Mouse (Mus musculus) midbrain, embryonic 15.5 days (tissue): ENCODE results near the gene Thegl. TPM values are rescaled to one million over a fixed set of nuclear protein-coding genes. Genes with fewer than 3 reads are reported as not detected.

Experiments used
- ATAC-seq: fragments of 200-750 bp; cut with Nextera tagmentation; replicated peaks from 2 replicates; pipeline ENCODE4 v1.8.0; 2017; ENCODE audit warnings: moderate TSS enrichment
- H3K27ac ChIP-seq: fragments of 300-500 bp; sonication (generic); 2 replicates; pipeline ENCODE4 v1.5.1; 2015; ENCODE audit warnings: mild to moderate bottlenecking, inconsistent platforms
- H3K27me3 ChIP-seq: fragments of 300-500 bp; sonication (generic); replicated peaks from 2 replicates; pipeline ENCODE4 v1.6.1; 2015; ENCODE audit warnings: inconsistent platforms
- H3K36me3 ChIP-seq: fragments of 300-500 bp; sonication (generic); replicated peaks from 2 replicates; pipeline ENCODE4 v1.6.1; 2015; ENCODE audit warnings: inconsistent platforms
- H3K4me1 ChIP-seq: fragments of 300-500 bp; sonication (generic); 2 replicates; pipeline ENCODE4 v1.6.1; 2015; ENCODE audit warnings: inconsistent platforms
- H3K4me2 ChIP-seq: fragments of 300-500 bp; sonication (generic); 2 replicates; pipeline ENCODE4 v1.6.1; 2015; ENCODE audit warnings: inconsistent platforms, mild to moderate bottlenecking, moderate library complexity
- H3K4me3 ChIP-seq: fragments of 300-500 bp; sonication (generic); 2 replicates; pipeline ENCODE4 v1.5.1; 2015; ENCODE audit warnings: mild to moderate bottlenecking, inconsistent platforms
- H3K9ac ChIP-seq: fragments of 300-500 bp; sonication (generic); 2 replicates; pipeline ENCODE4 v1.6.1; 2015; ENCODE audit warnings: mild to moderate bottlenecking, inconsistent platforms
- H3K9me3 ChIP-seq: fragments of 300-500 bp; sonication (generic); 2 replicates; pipeline ENCODE4 v1.6.1; 2016; ENCODE audit warnings: inconsistent platforms
- WGBS: fragments of 180-500 bp; shearing (Covaris S2); methylation state at CpG from one replicate; pipeline ENCODE4 v1.1.7; 2015; ENCODE audit warnings: mixed read lengths; 5-methylcytosine and 5-hydroxymethylcytosine counted together
- polyA plus RNA-seq: library from polyadenylated mRNA; unstranded; fragments of >200 nt; fragmentation: Nextera tagmentation; extraction: Ambion mirVana; gene quantifications from 2 replicates; pipeline ENCODE4 v1.2.1, GENCODE M21; 2015

Thegl gene
- polyA plus RNA-seq, 1 experiment from 2014 or later, result 0.85 TPM

DNA sequence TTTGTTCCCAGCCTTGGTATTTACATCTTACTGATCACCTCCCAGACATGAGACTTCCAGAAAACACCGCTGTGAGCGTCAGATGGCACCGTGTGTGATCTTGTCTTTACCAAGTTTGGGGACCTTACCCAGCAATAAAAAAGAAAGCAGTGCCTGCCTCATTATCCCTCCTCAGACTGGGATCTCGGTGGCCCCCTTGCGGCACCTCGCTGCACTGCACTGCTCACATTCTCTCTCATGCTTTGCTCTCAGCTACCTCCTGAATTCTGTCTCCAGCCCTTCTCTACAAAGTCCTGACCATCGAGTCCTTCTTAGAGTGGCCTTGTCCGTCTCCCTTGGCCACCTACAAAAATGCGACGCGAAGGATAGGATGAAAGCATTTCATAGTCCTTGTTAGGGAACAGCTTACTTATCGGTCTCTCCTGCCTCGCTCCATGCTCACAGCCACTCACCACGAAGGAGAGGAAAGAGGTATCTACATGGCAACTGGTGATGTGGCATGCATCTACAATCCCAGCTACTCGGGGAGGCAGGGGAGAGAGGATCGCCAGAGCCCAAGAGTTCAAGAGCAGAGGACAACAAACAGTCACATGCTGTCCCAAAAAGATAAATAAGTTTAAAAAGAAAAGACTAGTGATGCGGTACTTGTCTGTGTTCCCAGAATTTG, 45.7 kb downstream of the Thegl start:
- ATAC-seq, result no peak
- WGBS, result 32% methylated on average over 17 of the region's 17 CpGs
- H3K4me3 ChIP-seq, result no peak overlapping the region
- H3K27me3 ChIP-seq, result no peaks in the 10 kb centered on the region
- H3K4me1 ChIP-seq, result no peaks in the 10 kb centered on the region
- H3K27ac ChIP-seq, result no peak overlapping the region
- no peak overlapping the region for H3K9ac ChIP-seq
- H3K9me3 ChIP-seq, result no peaks in the 10 kb centered on the region
- no peak overlapping the region for H3K4me2 ChIP-seq
- H3K36me3 ChIP-seq, result no peaks in the 10 kb centered on the region

DNA sequence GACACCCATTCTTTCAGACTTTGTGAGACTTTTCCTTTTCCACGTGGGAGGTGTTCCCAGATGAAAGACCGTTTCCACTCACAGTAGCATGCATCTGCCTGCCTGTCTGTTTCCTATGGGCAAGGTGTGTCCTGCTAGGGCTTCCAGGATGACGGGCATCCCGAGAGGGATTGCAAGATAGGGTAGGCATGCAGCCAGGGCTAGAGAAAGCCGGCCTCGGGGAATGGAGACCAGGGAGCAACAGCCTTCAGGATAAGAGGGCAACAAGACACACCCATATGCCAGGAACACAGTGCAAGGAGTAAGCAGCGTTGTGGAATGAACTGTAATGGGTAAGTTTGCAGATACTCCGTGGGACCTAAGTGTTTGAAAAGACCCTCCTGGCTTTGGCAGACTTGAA, 51.5 kb downstream of the Thegl start:
- no peak overlapping the region for H3K4me3 ChIP-seq
- no peak overlapping the region for H3K9ac ChIP-seq
- WGBS, result 87% methylated on average over 8 of the region's 8 CpGs
- no peak for ATAC-seq
- H3K27ac ChIP-seq, result no peak overlapping the region
- no peaks in the 10 kb centered on the region for H3K9me3 ChIP-seq
- H3K4me2 ChIP-seq, result no peak overlapping the region
- no peaks in the 10 kb centered on the region for H3K36me3 ChIP-seq
- H3K27me3 ChIP-seq, result no peaks in the 10 kb centered on the region
- H3K4me1 ChIP-seq, result no peaks in the 10 kb centered on the region

DNA sequence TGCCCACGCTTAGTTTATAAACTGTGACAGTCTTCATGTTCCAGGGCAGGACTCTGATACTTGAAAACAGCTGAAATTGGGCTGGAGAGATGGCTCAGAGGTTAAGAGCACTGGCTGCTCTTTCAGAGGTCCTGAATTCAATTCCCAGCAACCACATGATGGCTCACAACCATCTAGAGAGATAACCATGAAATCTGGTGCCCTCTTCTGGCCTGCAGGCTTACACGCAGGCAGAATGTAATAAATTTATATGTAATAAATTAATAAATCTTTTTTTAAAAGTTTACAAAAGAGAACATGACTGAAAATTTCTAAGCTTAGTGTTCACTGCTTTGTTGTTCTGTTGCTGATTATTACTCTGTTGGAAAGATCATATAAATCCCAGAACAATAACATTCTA, 55.2 kb downstream of the Thegl start:
- H3K4me1 ChIP-seq, result no peaks in the 10 kb centered on the region
- 90% methylated on average over 2 of the region's 2 CpGs for WGBS
- ATAC-seq, result no peak
- H3K27ac ChIP-seq, result no peak overlapping the region
- no peak overlapping the region for H3K9ac ChIP-seq
- H3K36me3 ChIP-seq, result no peaks in the 10 kb centered on the region
- no peaks in the 10 kb centered on the region for H3K27me3 ChIP-seq
- H3K4me3 ChIP-seq, result no peak overlapping the region
- no peaks in the 10 kb centered on the region for H3K9me3 ChIP-seq
- no peak overlapping the region for H3K4me2 ChIP-seq

DNA sequence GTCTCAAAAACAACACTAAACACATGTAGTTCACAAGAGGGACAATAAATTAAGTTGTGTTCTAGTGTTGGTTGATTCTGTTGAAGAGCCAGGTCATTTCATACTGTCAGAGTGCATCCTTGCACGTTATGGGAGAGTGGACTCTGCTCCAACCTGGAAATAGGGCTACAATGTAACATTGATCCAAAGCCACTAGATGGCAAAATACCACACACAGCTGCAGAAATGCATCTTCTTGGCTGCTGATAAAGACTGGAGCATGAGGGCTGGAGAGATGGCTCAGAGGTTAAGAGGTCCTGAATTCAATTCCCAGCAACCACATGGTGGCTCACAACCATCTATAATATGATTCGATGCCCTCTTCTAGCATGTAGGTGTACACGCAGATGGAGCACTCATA, 55.8 kb downstream of the Thegl start:
- Histone ChIP-seq H3K9ac (no peak overlapping the region), H3K27ac (no peak overlapping the region), H3K4me3 (no peak overlapping the region), H3K36me3 (no peaks in the 10 kb centered on the region), H3K27me3 (no peaks in the 10 kb centered on the region), H3K4me1 (no peaks in the 10 kb centered on the region), H3K4me2 (no peak overlapping the region), H3K9me3 (no peaks in the 10 kb centered on the region)
- WGBS, result 86% methylated on average over 3 of the region's 3 CpGs
- no peak for ATAC-seq

DNA sequence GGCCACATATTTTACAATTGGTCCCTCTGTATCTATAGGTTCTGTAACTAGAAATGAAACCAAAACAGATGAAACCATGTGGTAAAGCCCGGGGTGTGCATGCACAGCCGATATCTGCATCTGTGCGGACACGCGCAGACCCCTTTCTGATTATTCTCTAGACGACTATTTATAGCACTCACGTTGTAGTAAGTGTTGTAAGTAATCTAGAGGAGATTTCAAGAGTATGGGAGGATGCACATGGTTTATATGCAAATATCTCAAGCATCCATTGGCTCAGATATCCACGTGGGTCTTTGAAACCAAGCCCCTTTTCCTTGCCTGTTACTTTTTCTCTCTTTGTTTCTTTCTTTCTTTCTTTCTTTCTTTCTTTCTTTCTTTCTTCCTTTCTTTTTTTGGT, 58.0 kb downstream of the Thegl start:
- ATAC-seq, result no peak
- no peak overlapping the region for H3K4me3 ChIP-seq
- H3K9ac ChIP-seq, result no peak overlapping the region
- WGBS, result 91% methylated on average over 8 of the region's 8 CpGs
- H3K27me3 ChIP-seq, result no peaks in the 10 kb centered on the region
- no peak overlapping the region for H3K27ac ChIP-seq
- H3K36me3 ChIP-seq, result no peaks in the 10 kb centered on the region
- H3K4me2 ChIP-seq, result no peak overlapping the region
- no peaks in the 10 kb centered on the region for H3K9me3 ChIP-seq
- H3K4me1 ChIP-seq, result no peaks in the 10 kb centered on the region

DNA sequence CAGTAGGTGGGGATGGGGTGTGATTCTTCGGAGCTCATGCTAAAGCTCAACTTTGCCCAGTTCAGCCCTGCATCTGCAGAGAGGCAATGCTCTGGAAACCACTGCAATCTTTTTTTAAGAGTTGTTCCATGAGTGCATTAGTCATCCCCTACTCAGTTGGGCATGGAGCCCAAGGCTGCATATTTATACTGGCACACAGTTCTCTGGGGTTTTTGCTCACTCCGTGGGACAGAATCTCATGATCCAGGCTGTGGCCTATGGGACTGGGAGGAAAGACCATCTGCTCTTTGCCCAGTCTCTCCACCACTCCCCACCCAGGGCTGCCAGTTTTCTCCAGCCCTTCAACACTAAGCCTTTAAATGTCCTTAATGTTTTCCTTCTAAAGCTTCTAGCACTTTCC, 59.1 kb downstream of the Thegl start:
- no peaks in the 10 kb centered on the region for H3K9me3 ChIP-seq
- H3K4me3 ChIP-seq, result no peak overlapping the region
- H3K36me3 ChIP-seq, result no peaks in the 10 kb centered on the region
- no peak overlapping the region for H3K9ac ChIP-seq
- ATAC-seq, result no peak
- no peak overlapping the region for H3K27ac ChIP-seq
- H3K4me1 ChIP-seq, result no peaks in the 10 kb centered on the region
- no peak overlapping the region for H3K4me2 ChIP-seq
- 79% methylated on average over 2 of the region's 2 CpGs for WGBS
- H3K27me3 ChIP-seq, result no peaks in the 10 kb centered on the region

DNA sequence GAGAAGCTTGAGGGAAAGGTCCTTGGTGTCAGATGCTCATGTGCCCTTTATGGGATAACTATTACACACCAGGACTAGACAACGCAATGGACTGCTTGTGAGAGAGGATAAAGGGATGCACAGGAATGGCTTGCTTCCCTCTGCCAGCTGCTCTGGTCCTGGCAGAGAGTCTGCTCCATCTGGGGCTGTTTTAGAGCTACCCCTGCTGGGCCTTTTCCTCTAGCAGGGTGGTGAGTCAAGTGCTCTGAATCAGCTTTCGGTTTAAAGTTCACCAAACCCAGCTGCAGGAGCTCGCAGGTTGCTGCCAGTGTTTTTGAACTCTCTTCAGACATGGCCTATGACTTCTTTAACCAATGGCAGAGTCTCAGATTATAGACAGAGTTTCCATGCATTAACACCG, 60.1 kb downstream of the Thegl start:
- Histone ChIP-seq H3K36me3 (no peaks in the 10 kb centered on the region), H3K4me1 (no peaks in the 10 kb centered on the region), H3K4me2 (no peak overlapping the region), H3K27ac (no peak overlapping the region), H3K27me3 (no peaks in the 10 kb centered on the region), H3K4me3 (no peak overlapping the region), H3K9ac (no peak overlapping the region), H3K9me3 (no peaks in the 10 kb centered on the region)
- 92% methylated on average over 4 of the region's 4 CpGs for WGBS
- ATAC-seq, result no peak

DNA sequence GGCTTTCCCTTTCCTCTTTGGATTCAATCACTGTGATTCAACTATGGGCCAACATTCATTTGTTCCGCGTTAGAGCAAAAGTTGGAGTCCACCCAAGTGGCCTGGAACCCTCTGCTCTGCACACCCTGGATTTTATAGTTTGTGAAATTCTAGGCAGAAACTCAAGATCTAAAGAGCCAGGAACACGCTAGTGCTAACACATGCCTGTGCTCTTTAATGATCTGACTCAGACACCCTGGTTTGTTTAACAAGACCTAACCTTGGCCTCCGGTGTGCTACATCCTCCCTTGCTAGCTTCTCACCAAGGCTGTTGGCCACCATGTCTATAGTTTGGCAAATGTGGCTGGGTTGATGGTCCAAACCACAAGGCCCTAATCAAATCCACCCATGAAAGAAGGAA, 64.9 kb downstream of the Thegl start:
- no peaks in the 10 kb centered on the region for H3K9me3 ChIP-seq
- H3K4me1 ChIP-seq, result no peaks in the 10 kb centered on the region
- ATAC-seq, result no peak
- H3K4me2 ChIP-seq, result no peak overlapping the region
- no peak overlapping the region for H3K4me3 ChIP-seq
- H3K36me3 ChIP-seq, result no peaks in the 10 kb centered on the region
- 94% methylated on average over 4 of the region's 4 CpGs for WGBS
- no peak overlapping the region for H3K27ac ChIP-seq
- no peaks in the 10 kb centered on the region for H3K27me3 ChIP-seq
- no peak overlapping the region for H3K9ac ChIP-seq

DNA sequence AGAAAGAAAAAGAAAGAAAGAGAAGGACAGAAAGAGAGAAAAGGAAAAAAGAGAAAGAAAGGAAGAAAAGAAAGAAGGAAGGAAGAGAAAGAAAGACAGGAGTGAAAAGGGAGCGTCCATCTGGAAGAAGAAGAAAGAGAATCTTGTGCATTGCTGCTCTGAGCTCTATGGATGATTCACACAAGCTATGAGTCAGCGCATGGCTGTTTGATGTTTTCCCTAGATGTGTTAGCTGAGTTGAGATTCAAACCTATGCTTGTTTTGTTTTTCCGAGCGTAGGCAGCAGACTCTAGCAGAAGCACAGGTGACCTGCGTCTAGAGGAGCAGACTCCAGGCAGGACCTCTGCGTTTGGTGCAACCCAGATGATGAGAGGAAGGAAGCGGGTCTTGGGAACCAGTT, 66.9 kb downstream of the Thegl start:
- 86% methylated on average over 7 of the region's 7 CpGs for WGBS
- H3K9me3 ChIP-seq, result no peaks in the 10 kb centered on the region
- no peaks in the 10 kb centered on the region for H3K27me3 ChIP-seq
- no peak overlapping the region for H3K27ac ChIP-seq
- H3K4me2 ChIP-seq, result no peak overlapping the region
- H3K4me3 ChIP-seq, result no peak overlapping the region
- no peak overlapping the region for H3K9ac ChIP-seq
- no peaks in the 10 kb centered on the region for H3K4me1 ChIP-seq
- no peak for ATAC-seq
- no peaks in the 10 kb centered on the region for H3K36me3 ChIP-seq

DNA sequence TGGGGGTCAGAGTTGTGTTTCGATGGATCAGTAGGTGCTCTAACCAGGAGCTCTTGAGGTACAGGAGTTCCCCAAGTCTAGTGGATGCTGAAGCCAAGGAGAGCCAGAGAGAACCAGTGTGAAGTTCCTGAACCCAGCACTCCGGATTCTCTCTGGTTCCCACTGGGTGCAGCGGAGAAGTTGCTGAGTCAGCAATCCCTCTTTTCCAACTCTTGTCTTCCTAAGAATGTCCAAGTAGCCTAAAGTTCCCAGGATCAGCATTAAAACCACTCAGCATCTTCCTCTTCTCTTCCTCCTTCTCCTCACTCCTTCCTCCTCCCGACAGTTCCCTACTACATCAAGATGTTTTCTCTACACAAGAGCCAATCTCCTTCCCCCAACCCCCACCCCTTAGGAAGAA, 68.6 kb downstream of the Thegl start:
- WGBS, result 92% methylated on average over 4 of the region's 4 CpGs
- Histone ChIP-seq H3K9ac (no peak overlapping the region), H3K4me1 (no peaks in the 10 kb centered on the region), H3K36me3 (no peaks in the 10 kb centered on the region), H3K4me3 (no peak overlapping the region), H3K9me3 (no peaks in the 10 kb centered on the region), H3K27me3 (0 out of 2 replicates have a peak, but pooled peaks cover 7% of the 10 kb centered on the region), H3K4me2 (no peak overlapping the region), H3K27ac (no peak overlapping the region)
- ATAC-seq, result no peak

DNA sequence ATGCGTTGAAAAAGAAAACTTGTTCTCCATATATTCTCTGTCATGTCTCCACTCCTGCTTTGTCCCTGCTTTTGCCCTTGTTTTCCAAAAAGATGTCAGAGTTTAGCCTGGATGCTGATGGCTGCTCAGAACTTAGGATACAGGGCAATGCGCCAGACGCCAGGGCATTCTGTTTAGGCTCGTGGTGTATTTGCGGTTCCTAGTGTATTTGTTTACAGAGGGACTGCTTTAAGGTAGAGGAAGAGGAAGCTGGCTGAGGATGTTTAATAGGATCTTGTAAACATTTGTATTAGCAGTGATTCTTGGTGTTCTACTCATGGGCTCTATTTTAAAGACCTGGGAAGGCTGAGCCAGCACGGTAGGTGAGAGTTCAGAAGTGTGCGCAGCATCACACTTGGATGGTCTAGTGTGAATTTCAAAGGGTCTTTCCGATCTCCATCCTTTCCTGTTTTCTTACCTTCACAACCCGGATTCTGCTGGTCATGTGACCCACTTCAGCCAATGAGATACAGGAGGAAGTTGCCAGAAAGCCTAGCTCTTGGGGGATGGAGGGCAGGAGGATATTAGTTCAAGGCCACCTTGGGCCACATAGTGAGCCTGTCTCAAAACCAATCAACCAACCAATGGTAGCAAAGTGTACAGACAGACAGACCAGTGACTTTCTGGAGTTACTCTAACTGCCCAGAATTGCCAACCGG, 70.1 kb downstream of the Thegl start:
- no peak overlapping the region for H3K4me2 ChIP-seq
- no peak overlapping the region for H3K9ac ChIP-seq
- no peaks in the 10 kb centered on the region; the same call in 1 of the 2 replicates for H3K4me1 ChIP-seq
- 0 out of 2 replicates have a peak, but pooled peaks cover 7% of the 10 kb centered on the region for H3K27me3 ChIP-seq
- H3K9me3 ChIP-seq, result no peaks in the 10 kb centered on the region
- WGBS, result 91% methylated on average over 10 of the region's 10 CpGs
- no peaks in the 10 kb centered on the region for H3K36me3 ChIP-seq
- ATAC-seq, result no peak
- no peak overlapping the region for H3K4me3 ChIP-seq
- no peak overlapping the region for H3K27ac ChIP-seq

DNA sequence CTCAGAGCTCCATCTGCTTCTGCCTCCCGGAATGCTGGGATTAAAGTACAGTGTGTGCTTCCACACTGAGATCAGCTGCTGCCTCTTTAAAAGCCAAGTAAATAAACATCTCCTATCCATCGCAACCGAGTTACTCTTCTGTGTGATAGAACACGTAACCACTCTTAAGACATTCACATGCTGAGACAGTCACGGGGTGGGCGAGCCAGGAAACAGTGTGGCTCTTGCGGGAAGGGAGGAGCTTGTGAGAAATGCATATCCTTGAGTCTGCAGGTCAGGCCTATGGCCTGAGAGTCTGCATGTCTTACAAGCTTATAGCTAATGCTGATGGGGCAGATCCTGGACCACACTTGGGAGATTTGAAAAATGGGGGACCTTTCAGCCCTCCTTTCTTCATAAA, 70.7 kb downstream of the Thegl start:
- 91% methylated on average over 7 of the region's 7 CpGs for WGBS
- Histone ChIP-seq H3K27ac (no peak overlapping the region), H3K36me3 (no peaks in the 10 kb centered on the region)

DNA sequence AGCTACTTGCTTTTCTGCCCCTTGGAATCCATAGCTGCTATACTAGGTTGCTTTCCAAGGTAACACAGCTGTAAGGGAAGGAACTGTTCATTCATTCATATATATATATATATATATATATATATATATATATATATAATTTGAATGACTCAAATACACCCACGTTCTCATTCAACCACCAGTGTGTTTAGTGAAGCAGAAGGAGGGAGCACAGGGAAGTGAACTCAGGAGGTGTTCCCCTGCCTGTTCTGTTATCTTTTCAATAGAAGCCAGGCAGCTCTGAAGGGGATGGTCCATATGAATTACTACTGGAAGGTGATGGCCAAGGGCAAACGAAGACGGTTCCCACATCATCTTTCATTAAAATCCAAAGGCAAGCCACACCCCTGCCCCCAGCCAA, 71.3 kb downstream of the Thegl start:
- Histone ChIP-seq H3K4me3 (no peak overlapping the region), H3K4me2 (no peak overlapping the region), H3K9ac (no peak overlapping the region), H3K27ac (no peak overlapping the region), H3K9me3 (no peaks in the 10 kb centered on the region), H3K36me3 (no peaks in the 10 kb centered on the region), H3K4me1 (no peaks in the 10 kb centered on the region; the same call in 1 of the 2 replicates), H3K27me3 (0 out of 2 replicates have a peak, but pooled peaks cover 7% of the 10 kb centered on the region)
- ATAC-seq, result no peak
- 77% methylated on average over 3 of the region's 3 CpGs for WGBS

More for the DNA sequence above, 70.7 kb downstream of the Thegl start:
- Histone ChIP-seq H3K9me3 (no peaks in the 10 kb centered on the region), H3K4me3 (no peak overlapping the region), H3K9ac (no peak overlapping the region), H3K4me2 (no peak overlapping the region), H3K4me1 (no peaks in the 10 kb centered on the region; the same call in 1 of the 2 replicates), H3K27me3 (0 out of 2 replicates have a peak, but pooled peaks cover 7% of the 10 kb centered on the region)
- no peak for ATAC-seq
